Mouse (Mus musculus) liver, embryonic 14.5 days (tissue): ENCODE measurements around the gene Aarsd1. TPM values are rescaled to one million over a fixed set of nuclear protein-coding genes. Genes with fewer than 3 reads are reported as not detected.
A peak's percentile ranks its signal among the peaks of the same experiment; 100 is the strongest.

Experiments
- ATAC-seq: fragments of 200-750 bp; cut with Nextera tagmentation; 2 replicates; pipeline ENCODE4 v1.8.0; 2017; ENCODE audit warnings: moderate number of reproducible peaks, mild to moderate bottlenecking, moderate library complexity; ENCODE audit not compliant: insufficient read depth
- DNase-seq, 3 experiments: peaks; one replicate each; pipeline ENCODE4 v3.0.0-alpha.2; 2012 to 2013; ENCODE audit warnings: low read depth in 3 of 3, low spot score in 3 of 3
- H3K27ac ChIP-seq: fragments of 300-500 bp; sonication (generic); 2 replicates; pipeline ENCODE4 v1.5.1; 2014; ENCODE audit warnings: moderate library complexity, mild to moderate bottlenecking, control low read depth, inconsistent platforms
- H3K27me3 ChIP-seq: fragments of 300-500 bp; sonication (generic); 2 replicates; pipeline ENCODE4 v1.6.1; 2014; ENCODE audit warnings: mild to moderate bottlenecking, low read length, moderate library complexity; ENCODE audit not compliant: control insufficient read depth, insufficient read depth
- H3K36me3 ChIP-seq: fragments of 300-500 bp; sonication (generic); replicated peaks from 2 replicates; pipeline ENCODE4 v1.6.1; 2014; ENCODE audit warnings: low read depth; ENCODE audit not compliant: control insufficient read depth, insufficient read depth
- H3K4me1 ChIP-seq, 2 experiments: fragments of 200-500 bp in 1 of 2; fragments of 300-500 bp in 1 of 2; sonication (generic) in 1 of 2; replicated peaks; 2 replicates each; pipeline ENCODE4 v1.6.1; 2012 to 2014; ENCODE audit warnings: antibody characterized with exemption in 1 of 2, inconsistent platforms in 1 of 2, low read length in 1 of 2; ENCODE audit not compliant: control insufficient read depth in 2 of 2, insufficient read depth in 2 of 2
- H3K4me2 ChIP-seq: fragments of 300-500 bp; sonication (generic); 2 replicates; pipeline ENCODE4 v1.6.1; 2014; ENCODE audit warnings: low read depth, mild to moderate bottlenecking, control low read depth, moderate library complexity
- H3K4me3 ChIP-seq, 2 experiments: fragments of 200-500 bp in 1 of 2; fragments of 300-500 bp in 1 of 2; sonication (generic) in 1 of 2; 2 replicates each; pipeline ENCODE4 v1.5.1; 2012 to 2014; ENCODE audit warnings: low read depth in 2 of 2, low read length in 2 of 2, mild to moderate bottlenecking in 2 of 2, control low read depth in 1 of 2, inconsistent platforms in 1 of 2, moderate library complexity in 1 of 2; ENCODE audit not compliant: insufficient read depth in 1 of 2
- H3K9ac ChIP-seq: fragments of 300-500 bp; sonication (generic); replicated peaks from 2 replicates; pipeline ENCODE4 v1.6.1; 2014; ENCODE audit warnings: mild to moderate bottlenecking, control low read depth, moderate library complexity
- H3K9me3 ChIP-seq: fragments of 300-500 bp; sonication (generic); 2 replicates; pipeline ENCODE4 v1.6.1; 2016; ENCODE audit warnings: low read length, mixed read lengths; ENCODE audit not compliant: control insufficient read depth
- CTCF ChIP-seq: IDR thresholded peaks from 2 replicates; pipeline ENCODE4 v1.5.1; 2016; ENCODE audit warnings: antibody characterized with exemption, low read depth, control low read depth
- EP300 ChIP-seq: IDR thresholded peaks from 2 replicates; pipeline ENCODE4 v1.6.1; 2016; ENCODE audit warnings: antibody characterized with exemption, low read depth
- WGBS: fragments of 180-500 bp; shearing (Covaris S2); extraction: QIAGEN DNeasy Blood & Tissue Kit; methylation state at CpG from one replicate; pipeline ENCODE4 v1.1.7; 2014; ENCODE audit not compliant: insufficient replicate concordance; 5-methylcytosine and 5-hydroxymethylcytosine counted together
- polyA plus RNA-seq, 2 experiments: library from polyadenylated mRNA; depleted of rRNA in 1 of 2; stranded (reverse) in 1 of 2; unstranded in 1 of 2; fragments of >200 nt; fragmentation: Nextera tagmentation in 1 of 2; extraction: Ambion mirVana in 1 of 2; gene quantifications; 2 replicates each; pipeline versions ENCODE4 v1.2.1 to v1.2.3; 2012 to 2014

Aarsd1 gene
- polyA plus RNA-seq, 2 experiments = 24.7 to 39.7 TPM

GRCm38 (mm10) chr11:101424105-101424851 lies 6.9 kb upstream of the Aarsd1 start, which contains the start of gene Gm27029:
Gene Gm27029, minus strand, starts transcription at chr11:101424796.
- Histone ChIP-seq H3K4me2 (peak within 1 kb of the TSS; percentile 99), H3K36me3 (no peaks in the 10 kb centered on the region), H3K4me1 (peaks cover 11 to 15% of the 10 kb centered on the region in 2 experiments), H3K9ac (peak within 1 kb of the TSS; percentile 82), H3K4me3 (peak within 1 kb of the TSS; percentile 79 to 98), H3K27ac (peak within 1 kb of the TSS; percentile 39), H3K27me3 (no peaks in the 10 kb centered on the region), H3K9me3 (no peaks in the 10 kb centered on the region)
- ATAC-seq = no peak
- 9% methylated on average over 23 of the region's 23 CpGs for WGBS
- TF ChIP-seq EP300 (no peak), CTCF (no peak)
- no peak for DNase-seq

GRCm38 (mm10) chr11:101420148-101420547 lies 2.7 kb upstream of the Aarsd1 start:
- no peak for ATAC-seq
- no peak overlapping the region for H3K9ac ChIP-seq
- no peaks in the 10 kb centered on the region for H3K36me3 ChIP-seq
- H3K27me3 ChIP-seq = no peaks in the 10 kb centered on the region
- peaks cover 0 to 12% of the 10 kb centered on the region in 2 experiments; a peak in 3 of 4 replicates for H3K4me1 ChIP-seq
- WGBS = 62% methylated on average over 5 of the region's 5 CpGs
- DNase-seq = no peak
- H3K9me3 ChIP-seq = no peaks in the 10 kb centered on the region
- TF ChIP-seq CTCF (no peak), EP300 (no peak)
- no peak overlapping the region for H3K4me3 ChIP-seq
- no peak overlapping the region for H3K27ac ChIP-seq
- no peak overlapping the region for H3K4me2 ChIP-seq

- no peak overlapping the region for H3K4me2 ChIP-seq
- ATAC-seq (no peak), DNase-seq (no peak)
- H3K4me3 ChIP-seq = no peak overlapping the region
- H3K4me1 ChIP-seq = peaks cover 0 to 12% of the 10 kb centered on the region in 2 experiments; a peak in 3 of 4 replicates
- H3K27me3 ChIP-seq = no peaks in the 10 kb centered on the region
- no peaks in the 10 kb centered on the region for H3K36me3 ChIP-seq
- TF ChIP-seq EP300 = no peak
- TF ChIP-seq CTCF = peak; percentile 45
- H3K9ac ChIP-seq = no peak overlapping the region
- H3K9me3 ChIP-seq = no peaks in the 10 kb centered on the region
- H3K27ac ChIP-seq = no peak overlapping the region
- WGBS = 38% methylated on average over 3 of the region's 3 CpGs
These were observed 2.2 kb upstream of the Aarsd1 start for GRCm38 (mm10) chr11:101419610-101420009.

- Histone ChIP-seq H3K4me1 (peaks cover 0 to 6% of the 10 kb centered on the region in 2 experiments; a peak in 3 of 4 replicates), H3K4me2 (no peak overlapping the region), H3K27ac (no peak overlapping the region), H3K4me3 (no peak overlapping the region), H3K9me3 (no peaks in the 10 kb centered on the region), H3K9ac (no peak overlapping the region), H3K36me3 (no peaks in the 10 kb centered on the region; the same call in 1 of the 2 replicates), H3K27me3 (no peaks in the 10 kb centered on the region)
- ATAC-seq = no peak
- TF ChIP-seq EP300 = no peak
- TF ChIP-seq CTCF = no peak
- 59% methylated on average over 6 of the region's 6 CpGs for WGBS
- no peak for DNase-seq
These were observed 1.6 kb upstream of the Aarsd1 start for GRCm38 (mm10) chr11:101418991-101419390.

- WGBS = under 1% methylated on average over 11 of the region's 11 CpGs
- TF ChIP-seq EP300 (no peak), CTCF (no peak)
- peak; percentile 57 for ATAC-seq
- Histone ChIP-seq H3K4me3 (peak overlapping the region; percentile 81 to 95), H3K4me1 (peaks cover 0 to 4% of the 10 kb centered on the region in 2 experiments; a peak in 3 of 4 replicates), H3K4me2 (peak overlapping the region; percentile 98), H3K36me3 (peaks cover 14% of the 10 kb centered on the region), H3K27ac (peak overlapping the region; percentile 44), H3K27me3 (no peaks in the 10 kb centered on the region), H3K9me3 (no peaks in the 10 kb centered on the region), H3K9ac (peak overlapping the region; percentile 92)
- DNase-seq = peak; percentile 43 to 55 (median 54)
These were observed 848 bp downstream of the Aarsd1 start for GRCm38 (mm10) chr11:101416433-101417100.
